Mouse (Mus musculus) intestine, embryonic 15.5 days (tissue): ENCODE data around the gene Cacna1c. TPM values are rescaled to one million over a fixed set of nuclear protein-coding genes. Genes with fewer than 3 reads are reported as not detected.

Experiments used
- ATAC-seq: fragments of 200-750 bp; cut with Nextera tagmentation; 2 replicates; pipeline ENCODE4 v1.8.0; 2017; ENCODE audit warnings: moderate TSS enrichment, moderate library complexity
- H3K27ac ChIP-seq: fragments of 300-500 bp; sonication (generic); 2 replicates; pipeline ENCODE4 v1.5.1; 2015; ENCODE audit warnings: mild to moderate bottlenecking, inconsistent platforms
- H3K27me3 ChIP-seq: fragments of 300-500 bp; sonication (generic); replicated peaks from 2 replicates; pipeline ENCODE4 v1.6.1; 2015; ENCODE audit warnings: inconsistent platforms
- H3K36me3 ChIP-seq: fragments of 300-500 bp; sonication (generic); 2 replicates; pipeline ENCODE4 v1.6.1; 2015; ENCODE audit warnings: inconsistent platforms
- H3K4me1 ChIP-seq: fragments of 300-500 bp; sonication (generic); replicated peaks from 2 replicates; pipeline ENCODE4 v1.6.1; 2015; ENCODE audit warnings: inconsistent platforms
- H3K4me2 ChIP-seq: fragments of 300-500 bp; sonication (generic); replicated peaks from 2 replicates; pipeline ENCODE4 v1.6.1; 2015; ENCODE audit warnings: mild to moderate bottlenecking, inconsistent platforms
- H3K4me3 ChIP-seq: fragments of 300-500 bp; sonication (generic); replicated peaks from 2 replicates; pipeline ENCODE4 v1.5.1; 2015; ENCODE audit warnings: inconsistent platforms
- H3K9ac ChIP-seq: fragments of 300-500 bp; sonication (generic); 2 replicates; pipeline ENCODE4 v1.6.1; 2015; ENCODE audit warnings: inconsistent platforms
- H3K9me3 ChIP-seq: fragments of 300-500 bp; sonication (generic); 2 replicates; pipeline ENCODE4 v1.6.1; 2016; ENCODE audit warnings: inconsistent platforms
- WGBS: fragments of 180-500 bp; shearing (Covaris S2); methylation state at CpG from one replicate; pipeline ENCODE4 v1.1.7; 2015; 5-methylcytosine and 5-hydroxymethylcytosine counted together
- polyA plus RNA-seq: library from polyadenylated mRNA; unstranded; fragments of >200 nt; fragmentation: Nextera tagmentation; extraction: Ambion mirVana; gene quantifications from 2 replicates; pipeline ENCODE4 v1.2.1, GENCODE M21; 2015

Gene Cacna1c
- polyA plus RNA-seq, 1 experiment from 2014 or later, result 3.0 TPM

GRCm38 (mm10) chr6:119201575-119201974, 5.4 kb upstream of the Cacna1c start:
- H3K4me2 ChIP-seq, result no peak overlapping the region
- no peak overlapping the region for H3K27ac ChIP-seq
- ATAC-seq, result no peak
- H3K4me1 ChIP-seq, result 0 out of 2 replicates have a peak, but pooled peaks cover 3% of the 10 kb centered on the region
- no peaks in the 10 kb centered on the region for H3K9me3 ChIP-seq
- no peaks in the 10 kb centered on the region for H3K36me3 ChIP-seq
- no peaks in the 10 kb centered on the region for H3K27me3 ChIP-seq
- no peak overlapping the region for H3K4me3 ChIP-seq
- WGBS, result 90% methylated on average over 4 of the region's 4 CpGs
- H3K9ac ChIP-seq, result no peak overlapping the region

GRCm38 (mm10) chr6:119200362-119200761, 4.1 kb upstream of the Cacna1c start:
- Histone ChIP-seq H3K4me3 (no peak overlapping the region), H3K9me3 (no peaks in the 10 kb centered on the region), H3K4me2 (no peak overlapping the region), H3K9ac (no peak overlapping the region), H3K36me3 (no peaks in the 10 kb centered on the region), H3K27me3 (no peaks in the 10 kb centered on the region), H3K4me1 (peaks cover 6% of the 10 kb centered on the region; the same call in 1 of the 2 replicates), H3K27ac (no peak overlapping the region)
- peak; percentile 76 for ATAC-seq
- 54% methylated on average over 5 of the region's 5 CpGs for WGBS

- no peaks in the 10 kb centered on the region for H3K27me3 ChIP-seq
- H3K4me3 ChIP-seq, result no peak overlapping the region
- no peak overlapping the region for H3K4me2 ChIP-seq
- peaks cover 6% of the 10 kb centered on the region; the same call in 1 of the 2 replicates for H3K4me1 ChIP-seq
- H3K36me3 ChIP-seq, result no peaks in the 10 kb centered on the region
- no peaks in the 10 kb centered on the region for H3K9me3 ChIP-seq
- no peak overlapping the region for H3K9ac ChIP-seq
- H3K27ac ChIP-seq, result no peak overlapping the region
- ATAC-seq, result no peak
- WGBS, result 48% methylated on average over 8 of the region's 8 CpGs
Measured at GRCm38 (mm10) chr6:119199274-119199879, 3.2 kb upstream of the Cacna1c start.

GRCm38 (mm10) chr6:119198534-119199273, 2.5 kb upstream of the Cacna1c start:
- Histone ChIP-seq H3K4me1 (peaks cover 6% of the 10 kb centered on the region; the same call in 1 of the 2 replicates), H3K4me3 (no peak overlapping the region), H3K4me2 (no peak overlapping the region), H3K9ac (no peak overlapping the region), H3K27me3 (no peaks in the 10 kb centered on the region), H3K9me3 (no peaks in the 10 kb centered on the region), H3K27ac (no peak overlapping the region), H3K36me3 (no peaks in the 10 kb centered on the region)
- 53% methylated on average over 15 of the region's 15 CpGs for WGBS
- no peak for ATAC-seq

GRCm38 (mm10) chr6:119194601-119195000, 1.6 kb downstream of the Cacna1c start:
- Histone ChIP-seq H3K27me3 (no peaks in the 10 kb centered on the region), H3K9me3 (no peaks in the 10 kb centered on the region), H3K4me2 (no peak overlapping the region), H3K9ac (no peak overlapping the region), H3K4me1 (peaks cover 3% of the 10 kb centered on the region; the same call in 1 of the 2 replicates), H3K4me3 (no peak overlapping the region), H3K36me3 (0 out of 2 replicates have a peak, but pooled peaks cover 2% of the 10 kb centered on the region), H3K27ac (0 out of 2 replicates have a peak overlapping the region, but pooled peaks have one; percentile 66)
- 52% methylated on average over 7 of the region's 7 CpGs for WGBS
- ATAC-seq, result no peak

GRCm38 (mm10) chr6:119194161-119194560, 2.1 kb downstream of the Cacna1c start:
- 0 out of 2 replicates have a peak, but pooled peaks cover 2% of the 10 kb centered on the region for H3K36me3 ChIP-seq
- H3K27me3 ChIP-seq, result no peaks in the 10 kb centered on the region
- ATAC-seq, result no peak
- H3K4me1 ChIP-seq, result peaks cover 3% of the 10 kb centered on the region; the same call in 1 of the 2 replicates
- no peak overlapping the region for H3K4me3 ChIP-seq
- no peaks in the 10 kb centered on the region for H3K9me3 ChIP-seq
- H3K27ac ChIP-seq, result peak overlapping the region; percentile 66
- no peak overlapping the region for H3K9ac ChIP-seq
- WGBS, result 66% methylated on average over 9 of the region's 9 CpGs
- H3K4me2 ChIP-seq, result no peak overlapping the region

- peaks cover 3% of the 10 kb centered on the region; the same call in 1 of the 2 replicates for H3K4me1 ChIP-seq
- H3K36me3 ChIP-seq, result 0 out of 2 replicates have a peak, but pooled peaks cover 2% of the 10 kb centered on the region
- H3K4me3 ChIP-seq, result no peak overlapping the region
- 54% methylated on average over 15 of the region's 15 CpGs for WGBS
- peak; percentile 34; the same call in 1 of the 2 replicates for ATAC-seq
- H3K4me2 ChIP-seq, result no peak overlapping the region
- H3K9me3 ChIP-seq, result no peaks in the 10 kb centered on the region
- no peak overlapping the region for H3K9ac ChIP-seq
- no peaks in the 10 kb centered on the region for H3K27me3 ChIP-seq
- peak overlapping the region; percentile 66 for H3K27ac ChIP-seq
Measured at GRCm38 (mm10) chr6:119193571-119194154, 2.6 kb downstream of the Cacna1c start.

- WGBS, result 82% methylated on average over 4 of the region's 4 CpGs
- H3K36me3 ChIP-seq, result 0 out of 2 replicates have a peak, but pooled peaks cover 2% of the 10 kb centered on the region
- H3K27me3 ChIP-seq, result no peaks in the 10 kb centered on the region
- no peak for ATAC-seq
- H3K9ac ChIP-seq, result no peak overlapping the region
- H3K4me2 ChIP-seq, result no peak overlapping the region
- H3K4me3 ChIP-seq, result no peak overlapping the region
- H3K4me1 ChIP-seq, result peaks cover 3% of the 10 kb centered on the region; the same call in 1 of the 2 replicates
- H3K9me3 ChIP-seq, result no peaks in the 10 kb centered on the region
- no peak overlapping the region for H3K27ac ChIP-seq
Measured at GRCm38 (mm10) chr6:119191478-119191877, 4.7 kb downstream of the Cacna1c start.

- WGBS, result 73% methylated on average over 6 of the region's 6 CpGs
- Histone ChIP-seq H3K27ac (no peak overlapping the region), H3K4me3 (no peak overlapping the region)
Measured at GRCm38 (mm10) chr6:119187631-119188030, 8.6 kb downstream of the Cacna1c start.

GRCm38 (mm10) chr6:119186658-119187057, 9.6 kb downstream of the Cacna1c start:
- Histone ChIP-seq H3K9me3 (no peaks in the 10 kb centered on the region), H3K4me1 (no peaks in the 10 kb centered on the region), H3K36me3 (no peaks in the 10 kb centered on the region), H3K27me3 (no peaks in the 10 kb centered on the region), H3K4me3 (no peak overlapping the region), H3K4me2 (no peak overlapping the region), H3K27ac (no peak overlapping the region), H3K9ac (no peak overlapping the region)
- no peak for ATAC-seq
- 51% methylated on average over 8 of the region's 8 CpGs for WGBS

More at GRCm38 (mm10) chr6:119187631-119188030, 8.6 kb downstream of the Cacna1c start:
- H3K4me2 ChIP-seq, result no peak overlapping the region
- H3K9me3 ChIP-seq, result no peaks in the 10 kb centered on the region
- H3K36me3 ChIP-seq, result no peaks in the 10 kb centered on the region
- H3K27me3 ChIP-seq, result no peaks in the 10 kb centered on the region
- no peak overlapping the region for H3K9ac ChIP-seq
- H3K4me1 ChIP-seq, result no peaks in the 10 kb centered on the region
- no peak for ATAC-seq

- Histone ChIP-seq H3K27me3 (no peaks in the 10 kb centered on the region), H3K4me2 (no peak overlapping the region), H3K27ac (no peak overlapping the region), H3K4me1 (no peaks in the 10 kb centered on the region), H3K4me3 (no peak overlapping the region), H3K36me3 (no peaks in the 10 kb centered on the region), H3K9ac (no peak overlapping the region), H3K9me3 (no peaks in the 10 kb centered on the region)
- 67% methylated on average over 3 of the region's 3 CpGs for WGBS
- ATAC-seq, result no peak
Measured at GRCm38 (mm10) chr6:119183781-119184180, 12.4 kb downstream of the Cacna1c start.

- H3K9ac ChIP-seq, result no peak overlapping the region
- H3K9me3 ChIP-seq, result no peaks in the 10 kb centered on the region
- H3K4me2 ChIP-seq, result no peak overlapping the region
- no peak for ATAC-seq
- no peak overlapping the region for H3K4me3 ChIP-seq
- no peaks in the 10 kb centered on the region for H3K36me3 ChIP-seq
- no peak overlapping the region for H3K27ac ChIP-seq
- H3K27me3 ChIP-seq, result no peaks in the 10 kb centered on the region
- 74% methylated on average over 9 of the region's 9 CpGs for WGBS
- no peaks in the 10 kb centered on the region for H3K4me1 ChIP-seq
Measured at GRCm38 (mm10) chr6:119182211-119182610, 14.0 kb downstream of the Cacna1c start.
